Mouse (Mus musculus) cerebellum, adult 18-20 months (tissue): ENCODE data around the gene Sgce.

Experiments used
- DNase-seq, 2 experiments: peaks; one replicate each; pipeline ENCODE4 v3.0.0; 2021

Gene Sgce

DNA sequence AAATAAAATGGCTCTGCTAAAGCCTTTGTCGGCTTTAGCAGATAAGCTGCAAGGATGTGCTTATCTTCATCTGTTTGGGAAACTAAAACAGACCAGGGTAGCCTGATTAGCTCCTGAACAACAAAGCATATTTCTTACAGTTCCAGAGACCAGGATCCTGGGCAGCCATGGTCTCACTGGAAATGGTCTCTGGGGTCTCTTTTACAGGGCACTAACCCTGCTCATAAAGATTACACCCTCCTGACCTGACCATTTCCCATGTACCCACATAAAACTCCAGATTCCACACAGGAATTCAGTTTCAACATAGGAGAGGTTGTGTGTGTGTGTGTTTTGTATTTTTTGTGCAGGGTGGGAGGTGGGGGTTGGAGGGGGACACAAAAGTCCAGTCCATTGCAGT, 112.2 kb downstream of the Sgce start:
- DNase-seq: no peak

DNA sequence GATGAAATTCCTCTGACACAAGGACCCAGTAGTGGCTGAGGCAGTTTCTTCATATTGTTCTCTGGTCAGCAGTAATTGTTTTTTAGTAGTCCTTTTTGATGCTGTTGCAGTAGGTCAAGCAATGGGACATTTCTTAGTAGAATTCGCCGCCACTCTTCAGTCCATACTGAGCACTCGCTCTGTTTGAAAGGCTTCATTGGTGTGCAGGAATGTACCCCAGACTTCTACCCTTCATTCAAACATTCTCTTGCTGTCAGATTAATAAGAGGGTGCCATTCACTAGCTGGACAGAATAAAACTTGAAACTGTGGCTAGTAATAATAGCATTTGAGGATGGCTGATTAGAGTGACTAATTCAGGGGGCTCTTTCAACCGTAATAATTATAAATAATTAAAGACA, 113.8 kb downstream of the Sgce start:
- DNase-seq: no peak

- DNase-seq: no peak
Observed at GRCm38 (mm10) chr6:4631464-4631863, 115.5 kb downstream of the Sgce start.
